Mouse (Mus musculus) bone marrow macrophage, adult 2 months (primary cell): Measurements from ENCODE around the gene Kalrn. TPM values are rescaled to one million over a fixed set of nuclear protein-coding genes. Genes with fewer than 3 reads are reported as not detected.

Source experiments
- H3K27ac ChIP-seq: 2 replicates; pipeline ENCODE4 v1.5.1; 2012; ENCODE audit warnings: low read depth, low read length; ENCODE audit not compliant: insufficient read depth
- H3K4me1 ChIP-seq: 2 replicates; pipeline ENCODE4 v1.6.1; 2012; ENCODE audit warnings: low read length; ENCODE audit not compliant: control insufficient read depth, insufficient read depth
- H3K4me3 ChIP-seq: 2 replicates; pipeline ENCODE4 v1.5.1; 2012; ENCODE audit warnings: mild to moderate bottlenecking, low read length, moderate library complexity; ENCODE audit not compliant: insufficient read depth
- CTCF ChIP-seq: IDR thresholded peaks from 2 replicates; pipeline ENCODE4 v1.5.1; 2012; ENCODE audit warnings: low read depth, mild to moderate bottlenecking, low read length, moderate library complexity
- POLR2A ChIP-seq: IDR thresholded peaks from 2 replicates; pipeline ENCODE4 v1.6.1; 2012; ENCODE audit warnings: mild to moderate bottlenecking, low read depth, low read length, borderline replicate concordance
- polyA plus RNA-seq: library from polyadenylated mRNA; stranded (reverse); fragments of >200 nt; gene quantifications from 2 replicates; pipeline ENCODE4 v1.2.4, GENCODE M21; 2012; ENCODE audit not compliant: missing spikeins, insufficient read depth, insufficient read length

Gene Kalrn
- polyA plus RNA-seq, 1 experiment: not detected

GRCm38 (mm10) chr16:34112490-34112889 is 460.8 kb downstream of the Kalrn start:
- TF ChIP-seq CTCF: no peak
- no peak for TF ChIP-seq POLR2A
- Histone ChIP-seq H3K4me3 (no peak overlapping the region), H3K27ac (no peak overlapping the region), H3K4me1 (peaks cover 5% of the 10 kb centered on the region; the same call in 1 of the 2 replicates)

- H3K4me3 ChIP-seq: no peak overlapping the region
- H3K4me1 ChIP-seq: peaks cover 5% of the 10 kb centered on the region; the same call in 1 of the 2 replicates
- TF ChIP-seq CTCF (no peak), POLR2A (no peak)
- no peak overlapping the region for H3K27ac ChIP-seq
These were observed 462.3 kb downstream of the Kalrn start for GRCm38 (mm10) chr16:34110840-34111625.

GRCm38 (mm10) chr16:34104427-34104826 is 468.9 kb downstream of the Kalrn start:
- no peak overlapping the region for H3K27ac ChIP-seq
- no peaks in the 10 kb centered on the region for H3K4me1 ChIP-seq
- H3K4me3 ChIP-seq: no peak overlapping the region
- no peak for TF ChIP-seq POLR2A
- TF ChIP-seq CTCF: no peak

- Histone ChIP-seq H3K4me1 (no peaks in the 10 kb centered on the region), H3K4me3 (no peak overlapping the region), H3K27ac (no peak overlapping the region)
- TF ChIP-seq POLR2A (no peak), CTCF (no peak)
These were observed 470.6 kb downstream of the Kalrn start for GRCm38 (mm10) chr16:34102742-34103141.

- H3K4me1 ChIP-seq: no peaks in the 10 kb centered on the region
- H3K4me3 ChIP-seq: no peak overlapping the region
- H3K27ac ChIP-seq: no peak overlapping the region
- TF ChIP-seq POLR2A: no peak
- TF ChIP-seq CTCF: no peak
These were observed 473.5 kb downstream of the Kalrn start for GRCm38 (mm10) chr16:34099795-34100194.

- TF ChIP-seq POLR2A: no peak
- no peak for TF ChIP-seq CTCF
- Histone ChIP-seq H3K4me1 (no peaks in the 10 kb centered on the region), H3K4me3 (0 out of 2 replicates have a peak overlapping the region, but pooled peaks have one; percentile 10), H3K27ac (no peak overlapping the region)
These were observed 477.7 kb downstream of the Kalrn start for GRCm38 (mm10) chr16:34095548-34096141.

- TF ChIP-seq CTCF (no peak), POLR2A (no peak)
- Histone ChIP-seq H3K4me3 (no peak overlapping the region), H3K4me1 (no peaks in the 10 kb centered on the region), H3K27ac (no peak overlapping the region)
These were observed 478.3 kb downstream of the Kalrn start for GRCm38 (mm10) chr16:34095093-34095465.

GRCm38 (mm10) chr16:34094446-34095092 is 478.8 kb downstream of the Kalrn start:
- Histone ChIP-seq H3K27ac (no peak overlapping the region), H3K4me1 (no peaks in the 10 kb centered on the region), H3K4me3 (peak overlapping the region; percentile 2; the same call in 1 of the 2 replicates)
- TF ChIP-seq POLR2A: no peak
- TF ChIP-seq CTCF: no peak

GRCm38 (mm10) chr16:34093734-34094445 is 479.4 kb downstream of the Kalrn start:
- H3K27ac ChIP-seq: no peak overlapping the region
- no peak overlapping the region for H3K4me3 ChIP-seq
- no peaks in the 10 kb centered on the region for H3K4me1 ChIP-seq
- TF ChIP-seq CTCF: no peak
- no peak for TF ChIP-seq POLR2A

GRCm38 (mm10) chr16:34089528-34090095 is 483.7 kb downstream of the Kalrn start:
- no peak overlapping the region for H3K27ac ChIP-seq

More at GRCm38 (mm10) chr16:34089528-34090095, 483.7 kb downstream of the Kalrn start:
- Histone ChIP-seq H3K4me3 (no peak overlapping the region), H3K4me1 (no peaks in the 10 kb centered on the region)
- TF ChIP-seq CTCF: no peak
- no peak for TF ChIP-seq POLR2A
